Mouse (Mus musculus) spleen, postnatal 0 days (tissue): Measurements from ENCODE around the gene Methig1. TPM values are rescaled to one million over a fixed set of nuclear protein-coding genes. Genes with fewer than 3 reads are reported as not detected.

ENCODE experiments used
- polyA plus RNA-seq: library from polyadenylated mRNA; unstranded; fragments of >200 nt; fragmentation: Nextera tagmentation; extraction: Ambion mirVana; gene quantifications from 2 replicates; pipeline ENCODE4 v1.2.1, GENCODE M21; 2015

Gene Methig1
- polyA plus RNA-seq, result 0.11 TPM in 1 of 2 replicates, not detected in the other

DNA sequence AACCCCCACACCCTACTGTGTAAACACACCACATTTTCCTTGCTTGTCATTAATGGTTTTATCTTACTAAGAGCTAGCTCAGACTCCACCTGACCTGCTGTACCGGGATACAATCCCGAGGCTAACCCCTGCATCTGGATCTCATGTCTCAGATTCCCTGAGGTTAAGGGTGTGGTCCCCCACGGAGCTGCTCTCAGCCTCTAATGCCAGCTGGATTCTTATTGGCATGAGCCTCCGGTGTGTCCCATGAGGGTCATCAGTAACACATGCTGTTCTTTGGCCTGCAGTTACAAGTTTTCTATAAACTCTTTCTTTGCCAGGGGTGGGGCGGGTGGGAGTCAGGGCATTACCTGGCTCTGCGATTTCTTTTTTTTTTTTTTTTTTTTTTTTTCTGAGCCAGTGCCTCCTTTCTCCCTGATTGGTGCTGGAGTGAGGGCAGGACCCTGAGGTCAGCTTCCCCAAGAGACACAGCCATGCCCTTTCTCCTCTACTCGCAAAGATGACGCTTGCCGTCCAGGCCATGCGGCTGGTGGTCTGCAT, at the start of gene Methig1, which contains the start of gene Mettl7a2:
Methig1 (plus strand) TSS at position 439 of the 540 bp plus-strand sequence.
Mettl7a2 (plus strand) TSS at position 490 of the 540 bp plus-strand sequence.

GRCm38 (mm10) chr15:100304019-100304991, 48.6 kb upstream of the Methig1 start, which contains the start of gene Mettl7a1:
Gene Mettl7a1, plus strand, starts transcription at chr15:100304140.

GRCm38 (mm10) chr15:100334629-100335028, 18.3 kb upstream of the Methig1 start, which contains the start of gene Mettl7a3:
Gene Mettl7a3, plus strand, starts transcription at chr15:100334929.

GRCm38 (mm10) chr15:100364242-100364641, 11.3 kb downstream of the Methig1 start, which contains the start of gene Higd1c:
Gene Higd1c, plus strand, starts transcription at chr15:100364542.

GRCm38 (mm10) chr15:100421758-100422197, 68.8 kb downstream of the Methig1 start, which contains the start of gene Gm5475:
Gene Gm5475, plus strand, starts transcription at chr15:100422147.

GRCm38 (mm10) chr15:100424396-100425122, 71.6 kb downstream of the Methig1 start, which contains the start of gene Slc11a2:
Gene Slc11a2, minus strand, starts transcription at chr15:100425072.

Other genes with a start within 250 kb of the Methig1 start
- 60.8 and 61.5 TPM in 2 replicates for gene Atf1, start 125.3 kb upstream of the Methig1 start, polyA plus RNA-seq
- not detected in 2 replicates for gene Tmprss12, start 72.3 kb upstream of the Methig1 start, polyA plus RNA-seq
- gene Mettl7a1, start 49.0 kb upstream of the Methig1 start, polyA plus RNA-seq, result 6.5 and 7.0 TPM in 2 replicates
- 0.07 TPM in 1 of 2 replicates, not detected in the other for gene Mettl7a3, start 18.2 kb upstream of the Methig1 start, polyA plus RNA-seq
- gene Mettl7a2, start 51 bp downstream of the Methig1 start, polyA plus RNA-seq, result not detected in 2 replicates
- gene Higd1c, start 11.4 kb downstream of the Methig1 start, polyA plus RNA-seq, result not detected in 2 replicates
- gene Gm5475, start 69.0 kb downstream of the Methig1 start, polyA plus RNA-seq, result 0.07 TPM in 1 of 2 replicates, not detected in the other
- 35.7 and 43.1 TPM in 2 replicates for gene Slc11a2, start 71.9 kb downstream of the Methig1 start, polyA plus RNA-seq
- gene Letmd1, start 115.9 kb downstream of the Methig1 start, polyA plus RNA-seq, result 10.5 and 11.1 TPM in 2 replicates
- gene Csrnp2, start 142.3 kb downstream of the Methig1 start, polyA plus RNA-seq, result 1.6 and 1.7 TPM in 2 replicates
- gene Tfcp2, start 198.9 kb downstream of the Methig1 start, polyA plus RNA-seq, result 8.3 and 9.8 TPM in 2 replicates
- 2.7 and 3.5 TPM in 2 replicates for gene Pou6f1, start 246.8 kb downstream of the Methig1 start, polyA plus RNA-seq